Mouse (Mus musculus) ES-E14 (cell line): ENCODE results near the gene Fnbp1l.

Experiments
- CHD2 ChIP-seq: IDR thresholded peaks from 2 replicates; pipeline ENCODE4 v1.6.1; 2014; ENCODE audit warnings: mild to moderate bottlenecking, low read depth, low read length, inconsistent platforms
- HCFC1 ChIP-seq: IDR thresholded peaks from 2 replicates; pipeline ENCODE4 v1.6.1; 2012; ENCODE audit warnings: low read length, inconsistent platforms, borderline replicate concordance; ENCODE audit not compliant: insufficient read depth
- MAFK ChIP-seq: IDR thresholded peaks from 2 replicates; pipeline ENCODE4 v1.6.1; 2014; ENCODE audit warnings: mild to moderate bottlenecking, low read depth, low read length, inconsistent platforms; ENCODE audit not compliant: insufficient read depth
- ZC3H11A ChIP-seq: IDR thresholded peaks from 2 replicates; pipeline ENCODE4 v1.6.1; 2012; ENCODE audit warnings: low read depth, mild to moderate bottlenecking, inconsistent platforms, low read length, borderline replicate concordance

DNA sequence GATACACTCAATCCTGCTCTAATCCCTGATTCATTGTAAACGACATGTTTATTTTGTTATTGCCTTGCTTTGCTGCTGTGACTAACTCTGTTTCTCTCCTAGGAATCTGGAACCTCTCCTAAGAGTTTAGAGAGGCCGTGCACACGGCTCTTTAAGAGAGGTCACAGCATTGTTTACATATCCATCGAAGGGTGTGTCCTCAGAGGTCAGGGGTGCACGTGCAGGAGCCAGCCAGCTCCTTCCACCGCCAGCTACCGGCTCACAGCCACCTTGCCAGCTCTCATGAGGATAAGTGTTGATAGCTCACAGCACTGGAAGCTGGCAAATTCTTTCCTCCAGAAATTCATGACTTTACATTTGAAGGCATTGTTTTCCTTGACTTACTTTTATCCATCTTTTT, 54.2 kb downstream of the Fnbp1l start:
- TF ChIP-seq MAFK (no peak), ZC3H11A (no peak), CHD2 (no peak), HCFC1 (no peak)
